Mouse (Mus musculus): Measurements from ENCODE around the gene Trim47. TPM values are rescaled to one million over a fixed set of nuclear protein-coding genes. Genes with fewer than 3 reads are reported as not detected.

The Trim47 gene
- polyA plus RNA-seq, 2 experiments from 2014 or later, result not detected

GRCm38 (mm10) chr11:116087194-116088130 lies 39.5 kb downstream of the Trim47 start:
- ATAC-seq, result peak; percentile 59

GRCm38 (mm10) chr11:116086258-116087193 lies 40.5 kb downstream of the Trim47 start, which contains the start of gene Wbp2:
Gene Wbp2 (minus strand): TSS chr11:116086995.
- ATAC-seq, result peak; percentile 94

GRCm38 (mm10) chr11:116084166-116084565 lies 42.8 kb downstream of the Trim47 start:
- ATAC-seq, result no peak

DNA sequence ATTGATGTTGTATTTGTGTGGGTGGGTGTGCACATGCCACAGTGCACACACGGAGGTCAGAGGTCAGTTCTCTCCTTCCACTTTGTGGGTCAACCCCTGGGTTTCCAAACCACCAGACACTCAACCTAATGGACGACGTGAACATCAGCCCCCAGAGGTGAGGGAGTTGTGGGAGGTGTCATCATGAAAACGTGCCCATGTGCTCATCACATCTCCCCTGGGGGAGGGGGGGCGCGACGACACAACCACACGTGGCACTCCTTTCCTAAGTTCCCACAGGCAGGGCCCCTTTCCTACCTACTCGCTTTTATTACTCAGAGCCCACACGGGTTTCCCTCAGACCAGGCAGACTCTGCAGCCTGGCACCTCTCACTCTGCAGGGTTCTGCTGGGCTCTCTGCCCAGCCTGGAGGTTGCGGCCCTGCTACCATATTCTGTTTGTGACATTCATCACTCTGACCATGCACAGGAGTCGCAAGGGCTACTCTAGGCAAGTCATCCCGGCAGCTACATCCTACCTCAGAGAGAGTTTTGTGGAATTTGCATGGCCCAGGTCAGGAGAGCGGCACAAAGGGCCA lies 43.8 kb downstream of the Trim47 start:
- no peak for ATAC-seq

DNA sequence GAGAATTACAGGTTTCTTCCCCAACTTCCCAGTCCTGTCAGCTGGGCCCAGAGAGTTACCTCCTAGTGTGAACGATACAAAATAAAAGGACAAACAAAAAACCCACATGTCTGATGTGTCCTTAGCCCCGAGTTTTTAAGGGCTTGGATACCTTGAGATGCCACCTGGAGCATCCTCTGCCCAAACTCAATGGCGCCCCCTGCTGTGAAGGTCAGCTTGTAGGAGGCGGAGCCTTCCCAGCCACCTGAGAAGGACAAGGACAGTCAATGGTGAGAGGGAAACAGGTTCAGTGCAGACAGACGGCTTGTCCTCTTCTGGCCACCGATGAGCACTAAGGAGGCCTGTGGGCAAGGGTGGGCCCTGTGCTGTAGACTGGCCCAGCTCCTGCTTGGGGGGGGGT lies 45.9 kb downstream of the Trim47 start:
- ATAC-seq, result no peak

DNA sequence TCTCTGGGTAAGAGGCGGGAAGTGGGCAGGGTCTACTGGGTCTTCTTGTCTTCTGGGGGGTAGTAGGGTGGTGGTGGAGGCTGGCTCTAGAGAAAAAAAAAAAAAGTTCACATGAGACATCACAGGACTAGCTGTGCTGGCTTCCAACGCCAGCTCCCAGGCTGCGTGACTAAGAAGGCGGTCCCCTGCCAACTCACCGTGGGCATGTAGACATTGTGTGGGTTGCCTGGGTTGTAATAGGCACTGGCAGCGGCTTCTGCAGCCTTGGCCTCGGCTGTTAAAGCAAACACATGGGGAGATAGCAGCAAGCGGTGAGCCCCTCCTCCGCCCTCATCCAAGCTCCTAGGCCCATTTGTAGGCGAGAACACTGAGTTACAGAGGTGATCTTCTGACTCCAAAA lies 47.5 kb downstream of the Trim47 start:
- no peak for ATAC-seq

DNA sequence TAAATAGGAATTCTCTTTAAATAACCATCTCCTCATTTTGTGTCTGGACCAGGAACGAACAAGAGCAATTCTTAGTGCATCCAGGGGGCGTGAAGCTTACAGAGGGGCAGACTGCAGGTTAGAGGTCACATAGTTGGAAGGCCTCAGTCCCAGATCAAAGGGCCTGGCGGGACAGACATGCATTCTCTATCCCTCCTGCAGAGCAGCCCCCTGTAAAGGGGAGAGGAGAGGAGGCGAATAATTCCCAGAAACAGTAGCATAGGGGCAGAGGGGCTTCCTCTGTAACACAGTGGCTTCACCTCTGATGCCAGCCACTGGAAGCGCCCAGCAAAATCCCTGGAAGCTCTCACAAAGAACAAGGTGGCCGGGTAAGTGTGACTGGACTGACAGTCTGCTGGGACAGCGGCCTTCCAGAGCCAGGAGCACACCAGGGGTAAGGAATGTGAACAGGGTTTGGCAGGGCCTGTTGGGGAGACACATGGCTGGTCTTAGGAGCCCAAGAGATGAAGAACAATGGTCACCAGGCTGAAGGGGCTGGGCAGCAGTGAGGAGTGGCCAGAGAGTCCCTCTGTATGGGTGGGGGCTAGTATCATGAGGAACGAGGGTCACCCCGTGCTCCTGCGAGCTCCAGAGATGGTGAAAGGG lies 48.2 kb downstream of the Trim47 start:
- ATAC-seq, result no peak

DNA sequence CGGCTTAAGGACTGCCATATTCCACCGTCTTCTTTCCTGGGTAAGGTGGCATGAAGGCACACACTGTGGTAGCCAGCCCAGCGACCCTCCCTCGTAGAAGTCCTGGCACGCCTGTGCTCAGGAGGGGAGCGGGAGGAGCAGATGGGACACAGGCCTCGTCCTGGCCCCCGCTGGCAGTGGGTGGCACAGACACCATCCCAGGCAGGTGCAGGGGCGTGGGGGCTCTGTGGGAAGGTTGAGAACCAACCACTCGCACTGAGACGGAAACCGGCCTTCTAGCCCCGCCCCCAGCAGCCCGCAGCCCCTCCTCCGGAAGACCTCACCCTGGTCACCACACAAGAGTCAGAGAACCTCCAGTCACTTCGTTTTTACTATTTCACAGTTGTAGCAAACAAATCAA lies 48.8 kb downstream of the Trim47 start:
- peak; percentile 78 for ATAC-seq

DNA sequence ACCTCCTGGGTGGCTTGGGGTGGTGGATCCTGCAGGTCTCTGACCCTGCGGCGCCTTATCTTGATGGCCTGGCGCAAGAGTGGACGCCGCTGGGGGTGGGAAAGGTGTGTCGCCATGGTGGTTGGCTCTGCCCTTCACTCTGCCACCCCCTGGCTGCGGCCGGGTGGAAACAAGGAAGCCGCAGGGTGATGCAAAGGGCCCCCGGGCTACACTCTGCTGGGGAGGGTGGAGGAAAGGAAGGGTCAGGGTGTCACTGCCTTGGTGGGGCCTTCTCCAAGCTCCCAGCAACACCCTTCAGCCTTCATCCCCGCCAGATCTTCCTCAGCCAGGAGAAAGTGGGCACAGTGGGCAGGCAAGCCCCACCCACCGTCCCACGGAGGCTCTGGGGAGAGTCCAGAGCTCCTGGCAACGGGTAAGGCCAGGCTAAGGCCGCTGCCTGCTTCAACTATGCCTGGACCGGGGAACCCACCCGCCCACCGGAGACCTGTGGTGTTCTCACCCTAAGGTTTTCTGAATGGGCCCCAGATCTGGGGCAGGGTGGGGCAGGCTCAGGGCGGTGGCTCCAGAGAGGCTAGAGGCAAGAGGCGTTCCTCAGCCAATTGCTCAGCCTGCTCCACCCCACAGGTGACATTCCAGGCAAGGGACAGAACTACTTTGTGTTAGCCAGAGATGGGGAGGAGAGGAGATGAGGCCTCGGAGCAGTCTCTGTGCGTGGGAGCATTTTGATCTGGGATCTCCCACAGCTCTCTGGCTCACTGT lies 49.4 kb downstream of the Trim47 start, which contains the start of gene Unc13d:
TSS of gene Unc13d (minus strand) at position 516 of the 759 bp plus-strand sequence.
- ATAC-seq, result peak; percentile 54

DNA sequence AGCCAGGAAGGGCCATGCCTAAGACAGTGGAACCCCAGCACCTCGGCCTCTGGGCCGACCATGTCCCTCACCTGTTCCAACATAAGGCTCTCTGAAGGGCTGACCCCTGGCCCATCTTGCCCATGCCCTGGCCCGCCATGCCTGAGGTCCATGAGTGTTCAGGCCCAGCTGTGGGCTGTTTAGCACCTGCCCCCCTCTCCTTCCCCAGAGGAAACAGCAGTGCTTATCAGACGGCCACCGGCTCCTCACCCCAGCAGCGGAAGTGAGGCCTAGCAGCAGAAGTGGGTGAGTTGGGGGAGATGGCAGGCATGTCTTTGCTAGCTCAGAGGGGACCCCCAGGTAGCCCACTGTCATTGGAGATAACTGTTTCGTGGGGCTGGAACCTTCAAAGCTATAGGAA lies 50.2 kb downstream of the Trim47 start:
- peak; percentile 60 for ATAC-seq

- no peak for ATAC-seq
These were observed 50.8 kb downstream of the Trim47 start for GRCm38 (mm10) chr11:116076266-116076540.

DNA sequence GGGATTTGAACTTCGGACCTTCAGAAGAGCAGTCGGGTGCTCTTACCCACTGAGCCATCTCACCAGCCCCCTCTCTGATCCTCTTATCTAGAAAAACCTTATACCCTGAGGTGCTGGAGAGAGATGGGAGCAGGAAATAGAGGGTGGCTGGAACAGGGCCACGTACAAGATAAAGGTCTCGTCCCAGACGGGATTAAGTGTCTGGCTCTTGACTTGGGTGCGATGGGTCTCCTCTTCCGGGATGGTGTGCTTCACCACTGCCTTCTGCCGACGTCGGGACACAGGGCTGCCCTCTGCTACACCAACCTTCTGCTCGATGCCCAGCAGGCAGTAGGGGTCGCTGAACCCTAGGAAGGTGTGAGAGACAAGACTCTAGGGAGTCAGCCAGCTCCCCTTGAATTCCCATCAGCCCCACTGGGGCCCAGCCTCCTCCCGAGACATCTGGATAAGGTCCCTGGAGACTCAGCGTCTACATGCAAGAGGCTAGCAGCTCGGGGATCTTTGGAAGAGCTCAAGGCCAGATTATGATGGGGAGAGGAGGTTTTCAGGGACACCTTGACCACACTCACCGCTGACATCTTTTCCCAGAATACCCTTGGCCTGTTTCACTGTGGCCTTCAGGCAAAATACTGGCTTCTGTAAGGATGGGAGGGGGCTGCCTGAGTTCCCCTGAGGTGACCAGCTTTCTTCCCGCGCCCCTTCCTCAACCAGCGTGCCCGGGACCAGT lies 51.3 kb downstream of the Trim47 start:
- no peak for ATAC-seq

- ATAC-seq, result no peak
These were observed 52.5 kb downstream of the Trim47 start for GRCm38 (mm10) chr11:116074436-116074991.

- no peak for ATAC-seq
These were observed 54.4 kb downstream of the Trim47 start for GRCm38 (mm10) chr11:116072608-116073007.

GRCm38 (mm10) chr11:116071510-116071909 lies 55.5 kb downstream of the Trim47 start:
- peak; percentile 78 for ATAC-seq

- no peak for ATAC-seq
These were observed 61.7 kb downstream of the Trim47 start for GRCm38 (mm10) chr11:116065345-116065744.

- ATAC-seq, result no peak
These were observed 62.7 kb downstream of the Trim47 start for GRCm38 (mm10) chr11:116064187-116064867.

DNA sequence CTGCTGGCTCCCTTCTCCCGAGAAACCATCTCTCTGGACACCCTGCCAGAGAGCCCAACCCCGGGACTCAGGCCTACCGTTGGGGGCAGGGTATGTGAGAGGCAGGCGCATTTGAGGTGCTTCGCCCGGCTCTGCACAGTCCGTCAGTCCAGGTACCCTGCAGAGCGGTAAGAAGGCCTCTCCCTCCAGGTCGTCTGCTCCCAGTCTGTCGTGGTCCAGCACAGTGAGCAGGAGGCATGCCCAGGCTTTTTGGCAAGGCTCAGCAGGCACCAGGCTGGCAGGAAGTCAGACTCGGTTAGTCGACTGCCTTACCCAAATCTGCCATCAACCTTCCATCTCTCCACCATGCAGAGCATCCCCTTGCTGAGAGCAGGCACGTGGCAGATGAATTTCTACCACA lies 63.4 kb downstream of the Trim47 start:
- no peak for ATAC-seq

DNA sequence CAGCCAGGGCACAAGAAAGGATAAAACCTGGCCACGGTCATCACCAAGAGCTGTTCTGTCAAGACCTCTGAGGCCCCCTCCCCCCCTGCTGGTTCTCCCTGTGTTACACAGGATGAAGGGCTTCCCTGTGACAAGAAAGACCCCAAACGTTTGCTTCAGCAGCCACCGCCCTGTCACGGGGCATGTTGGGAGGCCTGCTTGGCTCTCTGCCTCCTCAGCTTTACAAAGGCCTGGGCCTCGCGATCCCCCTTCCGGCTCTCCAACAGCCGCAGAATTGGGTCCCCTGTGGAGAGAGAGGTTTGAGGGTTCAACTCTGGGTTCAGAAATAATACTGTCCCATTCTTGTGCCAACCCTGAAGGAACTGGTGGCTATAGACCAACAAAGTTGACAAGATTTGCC lies 64.5 kb downstream of the Trim47 start:
- ATAC-seq, result no peak

All from CD4-positive, CD25-positive, alpha-beta regulatory T cell, adult 4 months (primary cell).